Mouse (Mus musculus) lung, postnatal 0 days (tissue): ENCODE data around the gene Entpd1.

Experiments used
- CTCF ChIP-seq: IDR thresholded peaks from 2 replicates; pipeline ENCODE4 v1.5.1; 2016; ENCODE audit warnings: antibody characterized with exemption, mild to moderate bottlenecking
- EP300 ChIP-seq: IDR thresholded peaks from 2 replicates; pipeline ENCODE4 v1.6.1; 2016; ENCODE audit warnings: antibody characterized with exemption, mild to moderate bottlenecking, control low read depth

- no peak for TF ChIP-seq CTCF
- no peak for TF ChIP-seq EP300
Observed at GRCm38 (mm10) chr19:40595831-40596230, 16.3 kb upstream of the Entpd1 start.
